Mouse (Mus musculus): ENCODE results near the gene Rhox2e.
"Not testable (repeated sequence)": the region's sequence is repeated elsewhere in the genome, so short reads cannot be mapped to it uniquely, and the experiment has no call there.

The Rhox2e gene

DNA sequence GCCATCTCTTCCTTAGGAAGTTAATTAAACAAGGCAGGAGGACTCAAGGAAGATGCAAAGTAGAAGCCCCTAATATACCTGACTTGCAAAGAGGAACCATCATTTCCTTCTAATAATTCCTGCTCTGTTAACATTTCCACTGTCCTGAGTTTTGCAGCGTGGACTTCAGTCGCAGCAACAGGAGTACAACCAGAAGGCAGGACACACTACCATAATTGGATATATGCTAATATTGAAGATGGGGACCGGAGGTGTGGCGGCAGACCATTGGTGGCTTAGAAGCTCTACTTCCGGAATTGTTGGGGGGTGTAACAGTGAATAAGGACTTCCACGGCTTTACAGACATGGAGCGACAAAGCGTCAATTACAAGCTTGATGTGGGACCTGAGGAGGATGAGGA, at the start of gene Rhox2e:
Gene Rhox2e, plus strand, starts transcription at position 301 of the 400 bp plus-strand sequence.
- in situ Hi-C loops (cut with MboI, MseI) = not testable (repeated sequence)

DNA sequence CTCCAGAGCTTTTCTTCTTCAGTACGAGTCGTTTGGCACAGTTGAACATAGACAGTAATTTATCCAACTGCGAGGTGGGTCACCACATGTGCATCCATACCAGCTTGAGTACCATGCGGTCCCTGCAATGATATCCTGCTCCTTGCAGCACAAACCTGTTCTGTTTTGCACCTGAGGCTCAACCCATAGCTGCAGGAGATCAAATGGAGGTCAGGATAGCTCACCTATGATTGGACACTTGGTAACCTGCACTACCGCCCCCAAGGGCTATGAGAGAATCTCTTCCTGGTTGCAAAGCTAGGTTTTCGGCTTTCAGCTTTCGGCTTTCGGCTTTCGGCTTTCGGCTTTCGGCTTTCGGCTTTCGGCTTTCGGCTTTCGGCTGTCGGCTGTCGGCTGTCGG, 16.2 kb upstream of the Rhox2e start, which contains the start of gene Rhox4d:
Gene Rhox4d, plus strand, starts transcription at position 301 of the 400 bp plus-strand sequence.
- in situ Hi-C loops (cut with MboI, MseI) = not testable (repeated sequence)

DNA sequence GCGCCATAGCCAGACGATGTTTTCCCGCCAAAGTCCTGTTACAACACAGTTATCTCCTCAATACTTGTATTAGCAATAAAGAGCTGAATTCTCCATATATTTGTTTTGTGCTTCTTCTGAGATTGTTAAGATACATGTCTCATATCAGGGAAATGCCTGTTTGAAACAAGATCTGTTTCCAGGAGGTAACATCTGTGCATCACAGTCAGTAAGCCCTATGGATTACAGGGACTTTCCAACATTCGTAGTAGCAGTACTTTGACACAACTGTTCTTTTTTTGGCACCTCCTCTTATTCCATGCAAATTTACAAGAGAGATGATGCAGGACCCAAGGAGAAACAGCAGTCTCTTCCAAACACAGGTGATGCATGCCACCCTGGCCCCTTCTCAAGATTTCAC, 11.5 kb downstream of the Rhox2e start, which contains the start of gene Rhox3e:
Gene Rhox3e, plus strand, starts transcription at position 301 of the 400 bp plus-strand sequence.
- in situ Hi-C loops (cut with MboI, MseI) = loop anchor here (5.0 kb wide), 1 partner anchor 289 kb away; no protein-coding TSS in a partner anchor

DNA sequence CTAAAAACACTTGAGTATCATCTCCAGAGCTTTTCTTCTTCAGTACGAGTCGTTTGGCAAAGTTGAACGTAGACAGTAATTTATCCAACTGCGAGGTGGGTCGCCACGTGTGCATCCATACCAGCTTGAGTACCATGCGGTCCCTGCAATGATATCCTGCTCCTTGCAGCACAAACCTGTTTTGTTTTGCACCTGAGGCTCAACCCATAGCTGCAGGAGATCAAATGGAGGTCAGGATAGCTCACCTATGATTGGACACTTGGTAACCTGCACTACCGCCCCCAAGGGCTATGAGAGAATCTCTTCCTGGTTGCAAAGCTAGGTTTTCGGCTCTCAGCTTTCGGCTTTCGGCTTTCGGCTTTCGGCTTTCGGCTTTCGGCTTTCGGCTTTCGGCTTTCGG, 26.9 kb downstream of the Rhox2e start, which contains the start of gene Rhox4e:
Gene Rhox4e, plus strand, starts transcription at position 301 of the 400 bp plus-strand sequence.
- in situ Hi-C loops (cut with MboI, MseI) = not testable (repeated sequence)

DNA sequence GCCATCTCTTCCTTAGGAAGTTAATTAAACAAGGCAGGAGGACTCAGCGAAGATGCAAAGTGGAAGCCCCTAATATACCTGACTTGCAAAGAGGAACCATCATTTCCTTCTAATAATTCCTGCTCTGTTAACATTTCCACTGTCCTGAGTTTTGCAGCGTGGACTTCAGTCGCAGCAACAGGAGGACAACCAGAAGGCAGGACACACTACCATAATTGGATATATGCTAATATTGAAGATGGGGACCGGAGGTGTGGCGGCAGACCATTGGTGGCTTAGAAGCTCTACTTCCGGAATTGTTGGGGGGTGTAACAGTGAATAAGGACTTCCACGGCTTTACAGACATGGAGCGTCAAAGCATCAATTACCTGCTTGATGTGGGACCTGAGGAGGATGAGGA, 40.9 kb downstream of the Rhox2e start, which contains the start of gene Rhox2f:
Gene Rhox2f, plus strand, starts transcription at position 301 of the 400 bp plus-strand sequence.
- in situ Hi-C loops (cut with MboI, MseI) = loop anchor here (5.0 kb wide), 1 partner anchor 119 kb away; the partner anchor contains the start of gene Rhox2c

DNA sequence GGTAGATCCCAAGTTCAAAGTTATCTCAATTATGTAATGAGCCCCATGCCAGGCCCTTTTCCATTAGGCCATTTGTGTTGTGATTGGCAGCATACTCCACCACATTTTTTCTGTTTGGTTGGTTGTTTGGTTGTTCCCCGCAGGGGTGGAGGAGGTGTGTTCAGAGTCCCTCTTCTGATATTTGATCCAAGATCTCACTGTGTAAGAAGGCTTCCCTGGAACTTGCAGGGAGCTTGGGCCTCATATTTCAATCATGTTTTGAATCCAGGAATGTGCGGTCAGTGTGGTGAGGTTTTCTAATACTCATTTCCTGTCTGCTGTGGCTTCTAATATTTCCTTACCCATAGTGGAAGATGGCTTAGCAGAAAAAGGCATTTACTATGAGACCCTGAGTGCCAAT, 42.4 kb downstream of the Rhox2e start:
- in situ Hi-C loops (cut with MboI, MseI) = loop anchor here (5.0 kb wide), 1 partner anchor 120 kb away; the partner anchor contains the start of gene Rhox2c

DNA sequence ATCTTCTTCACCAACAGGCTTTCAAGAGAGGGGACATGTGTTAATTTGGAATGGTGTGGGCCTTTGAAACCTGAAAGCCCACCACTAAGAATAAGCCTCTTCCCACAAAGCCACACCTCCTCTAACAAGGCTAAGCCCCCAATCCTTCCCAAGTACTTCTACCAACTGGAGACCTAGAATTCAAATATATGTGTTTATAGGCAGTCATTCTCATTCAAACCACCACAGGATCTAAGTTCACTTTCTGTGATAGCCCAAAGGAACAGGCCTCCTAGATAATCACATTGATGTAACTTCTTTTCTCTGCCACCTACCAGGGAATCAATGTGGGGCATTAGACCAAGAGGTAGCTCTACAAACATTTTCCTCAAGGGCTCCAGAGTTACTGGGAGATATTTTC, 50.4 kb downstream of the Rhox2e start, which contains the start of gene Rhox3f:
Gene Rhox3f, plus strand, starts transcription at position 301 of the 400 bp plus-strand sequence.
- in situ Hi-C loops (cut with MboI, MseI) = not testable (repeated sequence)
